Mouse (Mus musculus): ENCODE measurements around the gene Tex13c1.

The Tex13c1 gene

DNA sequence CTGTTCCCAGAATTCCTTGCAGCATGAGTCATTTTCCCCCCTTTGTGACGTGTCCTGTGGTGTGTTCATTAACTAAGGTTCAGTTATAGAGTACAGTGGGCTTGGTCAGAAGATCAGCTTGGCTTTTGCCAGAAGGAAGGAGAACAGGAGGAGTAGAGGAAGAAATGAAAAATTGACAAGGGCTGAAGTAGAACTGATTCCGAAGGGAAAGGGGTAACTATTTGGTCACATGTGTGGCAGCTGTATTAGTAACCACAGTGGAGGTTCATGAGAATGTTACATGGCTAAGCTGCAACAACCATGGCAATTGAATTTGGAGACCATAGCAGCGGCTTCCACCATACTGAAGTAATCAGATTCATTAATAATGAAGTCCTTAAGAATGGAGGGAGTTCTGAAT is at the start of gene Tex13c1:
Tex13c1 (plus strand) TSS at position 301 of the 400 bp plus-strand sequence.
- DNase-seq, result no peak

Data from cerebellum, adult 9-10 months (tissue).